Mouse (Mus musculus): Measurements from ENCODE around the gene Dnajc5.

Dnajc5 gene

DNA sequence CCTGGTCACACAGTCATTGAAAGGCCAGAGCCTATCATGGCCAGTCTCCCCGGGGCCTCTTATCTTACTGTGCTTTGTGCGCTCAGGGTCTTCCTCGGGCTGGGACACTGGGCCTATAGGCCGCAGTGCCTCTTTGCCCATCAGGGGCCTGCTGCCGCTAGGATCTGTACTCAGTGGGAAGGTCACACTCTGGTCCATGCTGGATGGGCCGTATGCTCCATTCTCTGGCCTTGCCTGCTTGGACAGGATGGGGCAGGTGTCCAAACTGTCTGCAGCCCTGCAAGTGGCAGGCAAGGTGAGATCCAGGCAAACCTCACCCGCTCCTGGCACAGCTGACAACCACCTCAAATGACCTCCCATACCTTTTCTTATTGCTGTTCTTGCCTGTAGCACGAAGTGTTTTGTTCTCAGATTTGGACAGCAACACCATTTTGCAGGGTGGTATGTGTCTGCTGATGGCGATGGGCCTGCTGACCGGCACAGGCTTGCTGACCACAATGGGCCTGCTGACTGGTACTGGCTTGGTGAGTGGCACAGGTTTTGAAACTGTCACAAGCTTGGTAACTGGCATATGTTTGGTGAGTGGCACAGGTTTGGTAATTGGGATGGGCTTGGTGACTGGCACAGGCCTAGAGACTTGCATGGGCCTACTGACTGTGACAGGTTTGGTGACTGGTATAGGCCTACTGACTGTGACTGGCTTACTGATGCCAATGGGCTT lies 68.9 kb downstream of the Dnajc5 start:
- DNase-seq = no peak

DNA sequence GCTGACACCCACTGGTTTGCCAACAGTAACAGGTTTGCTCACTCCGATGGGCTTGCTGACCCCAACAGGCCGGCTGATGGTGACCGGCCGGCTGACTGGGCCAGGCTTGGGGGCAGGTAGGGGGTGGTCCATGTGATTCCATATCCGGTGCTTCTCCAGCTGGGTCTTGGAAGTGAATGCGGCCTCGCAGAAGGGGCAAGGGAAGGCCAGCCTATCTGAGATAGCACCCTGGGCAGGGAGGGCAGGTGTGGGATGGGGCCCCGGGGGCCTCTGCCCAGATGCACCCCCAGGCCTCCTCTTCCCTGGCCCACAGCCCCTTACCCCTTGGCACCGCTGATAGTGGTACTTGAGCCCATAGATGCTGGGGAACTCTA lies 69.4 kb downstream of the Dnajc5 start:
- no peak for DNase-seq

DNA sequence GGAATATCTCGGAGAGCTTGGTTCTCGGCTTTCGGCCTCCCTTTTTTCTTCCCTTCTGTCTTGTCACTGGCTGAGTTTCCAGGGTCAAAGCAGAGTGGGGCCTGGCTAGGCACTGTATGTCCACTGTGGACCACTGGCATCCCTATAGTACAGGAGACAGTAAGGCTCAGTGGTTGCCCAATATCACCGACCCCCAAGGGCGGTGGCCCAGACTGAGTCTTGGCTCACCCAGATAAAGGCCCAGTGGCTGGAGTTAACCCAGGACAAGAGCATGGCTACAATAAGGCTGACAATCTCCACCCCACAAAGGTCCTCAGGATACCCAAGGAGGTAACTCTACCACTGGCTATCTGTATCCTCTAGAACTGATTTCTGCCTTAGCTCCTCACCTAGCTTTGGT lies 70.2 kb downstream of the Dnajc5 start:
- no peak for DNase-seq

DNA sequence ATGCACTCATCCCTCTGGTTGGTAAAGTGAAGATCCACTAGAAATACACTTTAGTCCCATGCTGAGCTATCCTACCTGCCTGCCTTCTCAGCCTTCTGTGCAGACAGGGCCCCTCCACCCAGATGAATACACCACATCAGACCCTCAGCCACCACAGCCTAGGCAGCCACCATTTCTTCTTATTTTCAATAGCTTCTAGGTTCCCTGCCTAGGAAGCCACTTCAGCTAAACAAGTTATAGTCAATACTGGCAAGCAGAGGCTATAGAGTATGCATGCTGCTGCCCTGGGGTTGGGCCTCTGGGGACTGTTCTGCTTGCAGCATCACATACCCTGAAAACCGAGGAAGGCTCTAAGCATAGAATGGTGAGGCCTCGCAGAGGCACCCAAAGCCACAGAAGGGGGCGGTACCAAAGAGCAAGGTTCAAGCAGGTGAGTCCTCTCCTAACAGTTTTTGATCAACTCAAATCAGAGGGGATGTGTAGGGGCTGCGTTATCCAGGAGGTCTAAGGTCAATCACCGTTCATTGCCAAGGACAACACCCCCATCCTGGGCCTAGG lies 71.3 kb downstream of the Dnajc5 start, which contains the start of gene Prpf6:
Gene Prpf6, plus strand, starts transcription at position 341 of the 558 bp plus-strand sequence.
- DNase-seq = no peak

DNA sequence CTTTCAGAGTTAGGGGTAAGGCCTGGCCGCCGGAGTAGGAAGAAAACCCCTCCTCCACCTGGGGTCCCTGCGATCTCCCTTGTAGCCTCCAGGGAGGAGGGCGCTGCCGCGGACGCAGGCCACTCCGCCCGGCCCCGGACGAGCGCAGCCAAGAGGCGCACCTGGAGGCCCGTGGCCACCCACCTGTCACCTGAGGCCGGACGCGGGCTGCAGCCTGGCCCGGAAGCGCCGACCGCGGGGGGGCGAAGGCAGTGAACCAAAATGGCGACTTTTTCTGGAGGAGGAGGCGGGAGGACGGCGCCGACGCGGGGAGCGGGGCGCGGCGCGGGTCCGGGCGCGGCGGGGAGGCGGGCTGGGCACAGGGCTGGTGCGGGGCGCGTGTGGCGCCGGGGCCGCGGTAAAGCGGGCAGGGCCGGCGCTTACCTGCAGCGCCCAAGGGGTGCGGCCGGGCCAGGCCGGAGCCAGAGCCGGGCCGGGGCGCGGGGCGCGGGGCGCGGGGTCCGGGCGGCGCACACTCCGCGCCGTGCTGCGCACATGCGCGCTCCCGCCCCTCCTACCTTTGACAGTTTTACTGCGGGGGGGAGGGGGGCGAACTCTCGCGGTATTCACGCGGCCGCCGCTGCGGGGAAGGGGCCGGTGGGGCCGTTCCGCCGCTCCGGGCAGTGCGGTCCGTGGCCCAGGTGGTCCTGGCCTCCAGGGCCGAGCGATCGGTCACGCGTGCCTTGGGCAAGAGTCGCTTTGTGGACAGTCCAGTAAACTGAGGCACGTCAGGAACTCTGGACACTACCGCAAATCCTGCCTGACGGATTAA lies 72.2 kb downstream of the Dnajc5 start, which contains the start of gene Zfp512b:
Gene Zfp512b, minus strand, starts transcription at position 573 of the 811 bp plus-strand sequence.
- DNase-seq = peak; percentile 88 to 89

DNA sequence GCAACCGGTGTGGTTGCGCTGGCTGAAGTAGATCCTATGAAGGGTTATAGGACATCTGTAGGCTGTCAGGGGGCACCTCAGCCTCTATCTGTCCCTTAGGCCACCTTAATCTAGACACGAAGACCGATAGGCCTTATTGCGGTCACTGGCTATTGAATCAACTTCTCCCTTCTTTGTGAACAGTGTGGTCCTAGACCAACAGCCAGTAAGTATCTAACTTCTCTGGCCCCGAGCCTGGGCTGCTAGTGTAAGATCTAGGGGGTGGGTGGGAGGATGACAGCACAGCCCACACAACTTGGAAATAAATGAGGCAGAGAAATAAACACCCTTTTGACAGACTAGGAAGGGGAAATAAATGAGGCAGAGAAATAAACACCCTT lies 72.7 kb downstream of the Dnajc5 start:
- DNase-seq = no peak

DNA sequence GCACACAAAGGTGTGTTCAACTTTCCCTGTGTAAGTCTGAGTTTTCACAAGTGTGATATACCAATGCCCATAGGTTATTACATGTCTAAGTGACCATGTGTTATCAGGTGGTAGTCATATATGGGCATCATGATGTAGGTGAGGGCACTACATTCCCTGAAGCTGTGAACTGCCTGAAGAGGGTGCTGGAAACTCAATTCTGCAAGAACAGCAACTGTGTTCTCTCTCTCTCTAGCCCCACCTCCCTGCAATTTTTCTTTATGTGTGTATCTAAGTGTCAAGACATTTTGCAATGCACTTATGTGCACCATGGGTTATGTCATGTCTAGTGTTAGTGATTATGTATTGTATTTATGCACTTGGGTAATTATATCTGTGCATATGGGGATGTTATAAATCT lies 73.7 kb downstream of the Dnajc5 start:
- DNase-seq = no peak

DNA sequence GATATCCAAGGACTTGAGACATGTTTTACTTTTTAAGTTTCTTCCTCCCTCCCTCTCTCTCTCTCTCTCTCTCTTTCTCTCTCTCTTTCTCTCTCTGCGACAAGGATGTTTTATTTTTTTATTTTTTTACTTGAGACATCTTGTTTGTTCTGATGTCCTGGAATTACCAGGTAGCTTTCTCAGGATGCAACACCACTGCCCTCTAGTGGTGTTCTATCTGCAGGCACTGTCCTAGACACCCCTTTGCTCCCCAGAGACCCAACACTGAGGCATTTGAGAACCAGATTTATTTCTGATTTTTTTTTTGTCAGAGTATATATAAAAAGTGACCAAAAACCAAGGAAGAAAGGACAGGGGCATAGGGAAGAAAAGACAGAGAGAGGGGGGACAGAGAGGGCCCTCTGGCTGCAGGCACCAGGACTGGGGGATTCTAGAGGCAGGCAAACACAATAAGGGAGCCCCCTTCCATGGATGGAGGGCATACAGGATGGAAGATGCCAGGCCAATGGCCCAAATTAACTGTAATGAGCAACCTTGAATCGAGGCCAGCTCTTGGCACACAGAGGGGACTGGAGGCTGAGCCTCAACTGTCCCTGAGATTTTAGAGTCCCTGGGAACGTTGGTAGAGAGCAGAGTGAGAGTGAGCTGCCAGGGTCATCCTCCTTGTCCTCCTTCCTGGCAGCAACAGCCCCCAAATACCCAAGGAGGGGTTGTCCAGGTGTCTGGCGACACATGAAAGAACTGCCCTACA lies 74.8 kb downstream of the Dnajc5 start:
- peak; percentile 82 to 84 for DNase-seq

DNA sequence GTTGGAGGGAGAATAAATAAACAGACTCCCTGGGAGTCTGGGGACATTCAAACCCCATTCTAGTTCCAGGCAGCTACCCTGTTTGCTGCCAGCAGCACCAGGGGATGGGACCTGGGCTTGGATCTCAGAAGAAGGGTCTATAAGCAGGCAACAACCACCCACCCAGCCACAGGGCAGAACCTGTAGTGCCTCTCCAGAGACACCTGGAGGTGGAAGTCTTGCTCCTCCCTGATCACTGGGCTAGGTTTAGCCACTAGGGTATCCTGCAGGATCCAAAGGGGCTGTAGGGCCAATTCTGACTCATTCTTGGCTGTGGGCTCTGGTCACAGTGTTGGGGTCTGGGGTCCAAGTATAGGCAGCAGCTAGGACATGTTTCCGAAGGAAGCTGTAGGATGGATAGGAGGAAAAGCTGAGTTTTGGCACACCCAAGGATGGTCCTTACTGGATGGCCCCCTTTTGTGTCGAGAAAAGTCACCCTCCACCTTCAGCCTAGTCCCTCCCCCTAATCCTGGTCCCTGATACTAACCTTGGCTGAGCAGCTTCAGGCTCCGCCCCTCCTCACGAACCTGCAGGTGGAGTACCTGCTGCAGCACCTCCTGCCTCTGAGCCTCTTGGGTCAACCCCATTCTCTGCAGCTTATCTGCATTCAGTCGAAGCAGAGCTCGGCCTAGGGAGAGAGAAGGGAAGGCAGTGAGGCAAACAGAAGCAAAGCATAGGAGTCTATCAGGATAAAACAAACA lies 76.1 kb downstream of the Dnajc5 start:
- DNase-seq = no peak

DNA sequence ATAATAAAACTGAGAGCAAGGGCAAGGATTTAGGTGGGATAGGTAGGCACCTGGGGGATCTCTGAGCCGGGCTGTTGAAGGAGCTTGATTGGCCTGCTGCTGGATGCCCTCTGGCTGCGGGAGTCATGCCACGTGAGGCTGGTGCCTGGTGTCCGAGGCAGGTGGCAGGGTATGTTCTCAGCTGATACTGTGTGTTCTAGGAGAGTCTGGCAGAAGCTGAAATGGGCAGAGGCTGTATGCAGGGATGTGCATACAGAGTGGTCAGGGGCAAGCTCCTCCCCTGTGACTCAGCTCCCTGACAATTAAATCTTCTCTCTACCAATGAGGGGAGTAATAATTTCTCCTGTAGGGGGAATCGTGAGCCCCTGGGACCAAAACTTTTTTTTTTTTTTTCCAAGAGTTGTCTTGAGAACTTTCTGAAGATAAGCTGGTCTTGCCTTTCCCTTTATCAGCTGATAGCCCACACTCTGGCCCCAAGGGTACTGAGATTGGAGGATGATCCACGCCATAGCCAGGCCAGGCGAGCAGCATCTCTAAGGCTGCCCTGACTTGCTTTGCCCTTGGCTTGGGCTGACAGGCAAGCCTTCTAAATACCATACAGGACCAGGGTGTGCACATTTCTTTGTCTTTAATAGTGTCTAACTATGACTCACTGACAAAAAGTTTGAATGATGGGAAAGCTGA lies 77.2 kb downstream of the Dnajc5 start:
- DNase-seq = no peak

DNA sequence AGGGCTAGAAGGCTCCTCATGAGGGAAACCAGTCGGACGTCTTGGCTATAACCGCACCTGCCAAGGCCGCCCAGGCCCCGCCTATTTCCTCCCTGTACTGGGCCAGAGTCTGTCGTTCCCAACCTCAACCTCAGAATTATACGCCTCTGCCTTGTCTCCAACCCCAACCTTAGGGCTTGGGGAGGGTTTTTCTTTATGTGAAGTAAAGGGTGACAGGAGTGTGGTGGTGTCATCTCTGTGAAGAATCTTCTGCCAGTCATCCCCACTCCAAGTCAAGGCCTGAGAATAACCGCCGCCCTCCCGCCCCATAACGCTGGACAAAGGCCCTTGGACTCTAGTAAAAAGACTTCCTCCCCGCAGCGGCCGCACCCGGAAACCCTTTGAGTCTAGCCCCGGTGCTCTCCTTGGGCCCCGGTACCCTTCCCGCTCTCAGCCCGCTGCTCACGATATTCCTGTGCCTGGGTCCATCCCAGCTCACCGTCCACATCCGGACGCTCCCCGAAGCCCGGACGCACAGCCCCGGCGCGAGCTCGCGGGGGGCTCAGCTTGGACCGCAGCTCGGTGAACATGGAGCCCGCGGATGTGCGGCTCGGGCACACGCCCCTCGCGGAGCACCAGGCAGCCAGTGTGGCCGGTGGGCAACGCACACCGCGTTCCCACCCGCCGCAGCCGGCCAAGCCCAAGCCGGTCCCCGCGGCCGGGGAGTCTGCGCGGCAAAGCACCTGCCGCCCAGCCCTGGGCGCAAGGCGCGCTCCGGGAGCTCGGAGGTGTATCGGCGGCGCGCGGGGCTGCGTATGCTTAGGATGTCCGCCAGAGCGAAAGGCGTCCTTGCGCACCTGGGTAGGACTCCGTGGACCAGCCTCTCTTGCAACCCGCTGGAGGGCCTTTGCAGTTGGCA lies 78.4 kb downstream of the Dnajc5 start, which contains the start of gene Samd10:
Gene Samd10, minus strand, starts transcription at position 759 of the 898 bp plus-strand sequence.
- peak; percentile 83 to 84 for DNase-seq

DNA sequence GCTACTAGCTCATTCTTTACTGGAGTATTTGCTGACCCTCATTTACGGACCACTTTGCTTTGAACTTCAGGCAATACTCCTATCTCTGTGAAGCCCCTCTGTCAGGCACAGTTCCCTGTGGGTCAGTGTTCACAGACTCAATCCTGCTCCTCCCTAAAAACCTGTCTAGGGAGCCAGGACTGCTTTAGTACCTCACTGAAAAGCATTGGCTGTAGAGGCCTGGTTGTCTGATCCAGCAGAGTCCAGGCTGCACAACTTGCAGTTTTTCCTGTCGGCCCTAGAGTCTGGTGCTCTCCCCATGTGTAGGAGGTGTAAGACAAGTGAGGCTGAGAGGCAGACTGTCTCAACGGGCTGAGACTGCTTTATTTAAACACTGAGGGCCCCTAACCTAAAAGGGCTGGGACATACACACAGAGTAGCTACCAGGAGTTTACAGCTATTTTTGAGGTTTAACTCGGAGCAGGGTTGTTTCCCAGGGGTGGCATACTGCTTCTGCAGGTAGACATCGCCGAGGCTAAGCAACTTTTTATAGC lies 80.0 kb downstream of the Dnajc5 start:
- no peak for DNase-seq

DNA sequence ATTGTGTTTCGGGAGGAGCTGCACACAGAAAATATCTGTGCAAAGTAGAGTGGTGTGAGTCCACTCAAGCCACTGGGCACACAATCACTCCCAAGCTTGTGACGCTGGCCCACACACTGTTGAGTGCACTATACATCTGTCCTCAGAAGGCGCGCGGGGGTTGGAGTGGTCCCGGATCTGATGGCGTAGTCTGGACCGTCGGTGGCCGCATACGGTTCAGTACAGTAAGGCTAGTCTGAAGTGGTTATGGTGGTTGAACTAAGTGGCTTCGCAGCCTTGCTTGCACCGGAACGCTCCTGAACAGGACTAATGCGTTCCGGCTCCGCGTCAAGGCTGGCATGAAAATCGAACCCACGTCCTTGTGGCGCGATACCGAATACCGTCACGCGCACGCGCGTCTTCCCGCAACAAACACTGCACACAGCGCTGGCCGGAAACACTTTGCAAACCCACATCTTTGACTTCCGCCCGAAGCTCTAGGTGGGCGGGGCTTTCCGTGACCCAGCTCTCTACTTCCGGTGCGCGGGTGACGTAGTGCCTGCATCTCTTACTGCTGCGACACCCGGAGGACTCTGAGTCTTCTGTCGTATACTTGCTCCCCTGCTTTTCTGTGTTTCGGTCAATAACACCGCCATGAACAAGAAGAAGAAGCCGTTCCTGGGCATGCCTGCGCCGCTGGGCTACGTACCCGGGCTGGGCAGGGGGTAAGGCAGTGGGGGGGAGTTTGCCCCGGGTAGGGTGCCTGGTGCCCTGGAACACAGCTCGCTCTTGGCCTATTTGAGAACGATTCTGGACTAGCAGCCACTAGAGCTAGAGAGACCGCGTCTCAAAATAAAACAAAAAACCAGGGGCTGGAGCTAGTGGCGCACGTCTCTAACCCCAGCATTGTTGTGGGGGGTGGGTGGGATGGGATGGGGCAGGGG lies 80.8 kb downstream of the Dnajc5 start:
- peak; percentile 98 for DNase-seq

DNA sequence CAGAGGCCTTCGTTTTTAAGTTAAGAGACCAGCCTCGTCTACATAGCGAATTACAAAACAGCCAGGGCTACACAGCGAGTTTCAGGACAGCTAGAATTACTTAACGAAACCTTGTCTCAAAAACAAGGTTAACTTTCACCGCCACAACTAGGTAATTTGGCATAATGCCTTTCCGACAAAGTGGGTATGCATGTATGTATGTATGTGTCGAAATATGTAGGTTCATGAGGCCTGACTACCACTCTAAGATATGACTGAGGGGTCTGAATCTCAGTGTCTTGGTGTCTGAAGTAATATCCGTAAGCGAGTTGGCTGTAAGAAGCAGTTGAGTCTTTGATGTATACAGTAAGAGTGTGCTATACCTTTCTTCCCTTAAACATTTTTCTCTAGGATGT lies 81.5 kb downstream of the Dnajc5 start:
- no peak for DNase-seq

DNA sequence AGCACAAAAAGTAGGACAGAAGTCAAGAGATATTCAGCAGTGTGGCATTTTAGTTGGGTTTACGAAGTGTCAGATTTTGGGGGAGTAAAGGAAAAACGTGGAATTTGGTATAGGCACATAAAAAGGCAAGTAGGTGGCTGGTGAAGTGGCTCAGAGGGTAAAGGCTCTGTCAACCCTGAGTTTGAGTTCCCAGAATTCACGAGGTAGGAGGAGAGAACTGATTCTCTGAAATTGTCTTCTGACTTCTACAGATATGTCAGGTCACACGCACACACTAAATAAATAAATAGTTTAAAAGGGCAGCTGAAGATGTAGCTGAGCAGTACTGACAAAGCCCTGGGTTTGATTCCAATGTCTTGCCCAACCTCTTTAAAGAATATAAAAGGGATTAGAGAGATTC lies 82.1 kb downstream of the Dnajc5 start:
- no peak for DNase-seq
